Mouse (Mus musculus) hindbrain, embryonic 15.5 days (tissue): ENCODE measurements at regions not wholly inside any gene's neighbourhood (a gene's known extent, or its start where the extent isn't known, plus 50 kb on each side); places are given as distances from the start of the nearest gene placed in this dataset.

Source experiments
- ATAC-seq: fragments of 200-750 bp; cut with Nextera tagmentation; 2 replicates; pipeline ENCODE4 v1.8.0; 2017; ENCODE audit warnings: low read depth, moderate number of reproducible peaks, moderate TSS enrichment; ENCODE audit not compliant: low FRiP score
- H3K27ac ChIP-seq: fragments of 300-500 bp; sonication (generic); replicated peaks from 2 replicates; pipeline ENCODE4 v1.5.1; 2015; ENCODE audit warnings: mild to moderate bottlenecking, inconsistent platforms
- H3K27me3 ChIP-seq: fragments of 300-500 bp; sonication (generic); 2 replicates; pipeline ENCODE4 v1.6.1; 2015; ENCODE audit warnings: control low read depth, inconsistent platforms
- H3K36me3 ChIP-seq: fragments of 300-500 bp; sonication (generic); 2 replicates; pipeline ENCODE4 v1.6.1; 2015; ENCODE audit warnings: control low read depth, inconsistent platforms
- H3K4me1 ChIP-seq: fragments of 300-500 bp; sonication (generic); replicated peaks from 2 replicates; pipeline ENCODE4 v1.6.1; 2015; ENCODE audit warnings: control low read depth, inconsistent platforms
- H3K4me2 ChIP-seq: fragments of 300-500 bp; sonication (generic); 2 replicates; pipeline ENCODE4 v1.6.1; 2015; ENCODE audit warnings: moderate library complexity, mild to moderate bottlenecking, inconsistent platforms
- H3K4me3 ChIP-seq: fragments of 300-500 bp; sonication (generic); 2 replicates; pipeline ENCODE4 v1.5.1; 2015; ENCODE audit warnings: mild to moderate bottlenecking, inconsistent platforms
- H3K9ac ChIP-seq: fragments of 300-500 bp; sonication (generic); 2 replicates; pipeline ENCODE4 v1.6.1; 2015; ENCODE audit warnings: inconsistent platforms
- H3K9me3 ChIP-seq: fragments of 300-500 bp; sonication (generic); 2 replicates; pipeline ENCODE4 v1.6.1; 2016; ENCODE audit warnings: control low read depth, inconsistent platforms
- WGBS: fragments of 180-500 bp; shearing (Covaris S2); methylation state at CpG from one replicate; pipeline ENCODE4 v1.1.7; 2015; 5-methylcytosine and 5-hydroxymethylcytosine counted together

GRCm38 (mm10) chr6:67168031-67168777, 69.8 kb upstream of the Serbp1 start:
- 12% methylated on average over 11 of the region's 11 CpGs for WGBS
- peak overlapping the region; percentile 55 for H3K4me2 ChIP-seq
- H3K27ac ChIP-seq, result peak overlapping the region; percentile 73
- H3K4me3 ChIP-seq, result peak overlapping the region; percentile 44
- no peaks in the 10 kb centered on the region for H3K36me3 ChIP-seq
- no peaks in the 10 kb centered on the region for H3K9me3 ChIP-seq
- no peaks in the 10 kb centered on the region for H3K27me3 ChIP-seq
- H3K4me1 ChIP-seq, result 0 out of 2 replicates have a peak, but pooled peaks cover 3% of the 10 kb centered on the region
- ATAC-seq, result peak; percentile 89
- H3K9ac ChIP-seq, result peak overlapping the region; percentile 38

DNA sequence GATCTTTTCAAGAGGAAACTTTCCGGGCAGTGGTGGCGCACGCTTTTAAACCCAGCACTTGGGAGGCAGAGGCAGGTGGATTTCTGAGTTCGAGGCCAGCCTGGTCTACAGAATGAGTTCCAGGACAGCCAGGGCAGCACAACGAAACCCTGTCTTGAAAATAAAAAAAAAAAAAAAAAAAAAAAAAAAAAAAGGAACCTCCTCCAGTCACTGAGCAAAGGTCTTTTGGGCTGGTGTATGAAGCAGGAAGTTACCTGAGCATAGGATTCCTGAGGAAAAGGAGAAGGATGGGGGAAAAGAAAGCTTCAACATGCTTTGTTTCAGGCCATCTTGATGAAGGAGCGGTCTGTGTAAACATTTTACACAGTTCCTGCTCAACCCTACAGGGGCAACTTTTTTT, 72.9 kb upstream of the Serbp1 start:
- no peak for ATAC-seq
- no peaks in the 10 kb centered on the region for H3K9me3 ChIP-seq
- 0 out of 2 replicates have a peak, but pooled peaks cover 3% of the 10 kb centered on the region for H3K4me1 ChIP-seq
- no peak overlapping the region for H3K27ac ChIP-seq
- 95% methylated on average over 6 of the region's 6 CpGs for WGBS
- H3K4me2 ChIP-seq, result no peak overlapping the region
- H3K36me3 ChIP-seq, result no peaks in the 10 kb centered on the region
- H3K9ac ChIP-seq, result no peak overlapping the region
- H3K27me3 ChIP-seq, result no peaks in the 10 kb centered on the region
- no peak overlapping the region for H3K4me3 ChIP-seq

GRCm38 (mm10) chr6:67163947-67164346, 74.0 kb upstream of the Serbp1 start:
- H3K4me3 ChIP-seq, result no peak overlapping the region
- H3K4me2 ChIP-seq, result no peak overlapping the region
- 87% methylated on average over 2 of the region's 2 CpGs for WGBS
- ATAC-seq, result no peak
- no peaks in the 10 kb centered on the region for H3K27me3 ChIP-seq
- H3K9me3 ChIP-seq, result no peaks in the 10 kb centered on the region
- no peak overlapping the region for H3K27ac ChIP-seq
- no peaks in the 10 kb centered on the region for H3K36me3 ChIP-seq
- no peak overlapping the region for H3K9ac ChIP-seq
- H3K4me1 ChIP-seq, result 0 out of 2 replicates have a peak, but pooled peaks cover 3% of the 10 kb centered on the region

- Histone ChIP-seq H3K9ac (no peak overlapping the region), H3K36me3 (no peaks in the 10 kb centered on the region), H3K4me2 (no peak overlapping the region), H3K9me3 (no peaks in the 10 kb centered on the region), H3K27me3 (no peaks in the 10 kb centered on the region), H3K27ac (no peak overlapping the region), H3K4me1 (no peaks in the 10 kb centered on the region), H3K4me3 (no peak overlapping the region)
- no peak for ATAC-seq
- 62% methylated on average over 3 of the region's 3 CpGs for WGBS
These were observed 75.2 kb upstream of the Serbp1 start for GRCm38 (mm10) chr6:67162814-67163213.

DNA sequence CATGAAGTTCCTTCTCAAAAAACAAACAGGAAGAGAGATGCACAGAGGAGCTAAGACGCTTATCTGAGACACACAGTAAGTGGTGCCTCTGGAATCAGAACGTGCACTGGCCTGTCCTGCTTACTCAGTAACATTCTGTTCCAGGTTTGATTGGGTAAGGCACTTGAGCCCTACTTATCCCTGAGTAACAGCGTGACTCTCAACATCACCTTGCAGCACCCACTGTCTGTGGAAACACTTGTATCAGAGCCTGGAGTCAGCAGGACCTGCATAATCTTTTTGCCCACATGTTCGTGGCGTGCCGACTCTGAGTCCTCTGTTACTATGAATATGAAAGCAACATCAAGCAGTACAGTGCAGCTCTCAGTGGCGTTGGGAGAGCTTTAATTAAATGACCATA, 76.4 kb upstream of the Serbp1 start:
- 80% methylated on average over 7 of the region's 7 CpGs for WGBS
- no peak overlapping the region for H3K4me3 ChIP-seq
- ATAC-seq, result no peak

DNA sequence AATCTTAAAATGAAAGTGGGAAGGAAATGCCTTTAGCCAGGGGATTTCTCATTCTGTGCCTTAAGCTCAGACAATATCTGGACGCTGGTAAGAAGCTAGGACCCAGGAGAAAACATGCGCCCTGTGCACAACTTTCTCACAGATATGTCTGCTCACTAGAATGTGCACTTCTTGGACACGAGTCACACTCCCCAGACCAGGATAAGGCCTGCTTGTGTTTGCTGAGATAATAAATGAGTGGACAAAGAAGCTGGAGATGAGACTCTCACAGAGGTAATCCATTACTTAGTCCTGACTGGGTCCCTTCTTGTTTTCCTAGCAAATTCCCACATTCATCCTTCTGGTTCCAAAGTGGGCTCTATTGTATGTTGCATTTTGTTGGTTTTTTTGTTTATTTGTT, 77.4 kb upstream of the Serbp1 start:
- H3K27me3 ChIP-seq, result no peaks in the 10 kb centered on the region
- no peaks in the 10 kb centered on the region for H3K4me1 ChIP-seq
- H3K27ac ChIP-seq, result no peak overlapping the region
- WGBS, result 82% methylated on average over 3 of the region's 3 CpGs
- H3K4me2 ChIP-seq, result no peak overlapping the region
- ATAC-seq, result no peak
- H3K9ac ChIP-seq, result no peak overlapping the region
- no peaks in the 10 kb centered on the region for H3K36me3 ChIP-seq
- no peaks in the 10 kb centered on the region for H3K9me3 ChIP-seq
- H3K4me3 ChIP-seq, result no peak overlapping the region

More for the DNA sequence above, 76.4 kb upstream of the Serbp1 start:
- Histone ChIP-seq H3K9me3 (no peaks in the 10 kb centered on the region), H3K9ac (no peak overlapping the region), H3K27me3 (no peaks in the 10 kb centered on the region), H3K36me3 (no peaks in the 10 kb centered on the region), H3K4me1 (no peaks in the 10 kb centered on the region), H3K4me2 (no peak overlapping the region), H3K27ac (no peak overlapping the region)

- 73% methylated on average over 5 of the region's 5 CpGs for WGBS
- H3K9me3 ChIP-seq, result no peaks in the 10 kb centered on the region
- no peaks in the 10 kb centered on the region for H3K4me1 ChIP-seq
- H3K4me3 ChIP-seq, result no peak overlapping the region
- H3K9ac ChIP-seq, result no peak overlapping the region
- H3K27ac ChIP-seq, result no peak overlapping the region
- no peaks in the 10 kb centered on the region for H3K27me3 ChIP-seq
- no peak overlapping the region for H3K4me2 ChIP-seq
- ATAC-seq, result no peak
- H3K36me3 ChIP-seq, result no peaks in the 10 kb centered on the region
These were observed 78.1 kb upstream of the Serbp1 start for GRCm38 (mm10) chr6:67159726-67160523.

- Histone ChIP-seq H3K27me3 (no peaks in the 10 kb centered on the region), H3K4me3 (no peak overlapping the region), H3K9ac (0 out of 2 replicates have a peak overlapping the region, but pooled peaks have one; percentile 27), H3K9me3 (no peaks in the 10 kb centered on the region), H3K36me3 (no peaks in the 10 kb centered on the region), H3K27ac (no peak overlapping the region), H3K4me1 (no peaks in the 10 kb centered on the region), H3K4me2 (peak overlapping the region; percentile 46)
- WGBS, result 18% methylated on average over 2 of the region's 2 CpGs
- ATAC-seq, result no peak
These were observed 78.8 kb upstream of the Serbp1 start for GRCm38 (mm10) chr6:67159224-67159623.

DNA sequence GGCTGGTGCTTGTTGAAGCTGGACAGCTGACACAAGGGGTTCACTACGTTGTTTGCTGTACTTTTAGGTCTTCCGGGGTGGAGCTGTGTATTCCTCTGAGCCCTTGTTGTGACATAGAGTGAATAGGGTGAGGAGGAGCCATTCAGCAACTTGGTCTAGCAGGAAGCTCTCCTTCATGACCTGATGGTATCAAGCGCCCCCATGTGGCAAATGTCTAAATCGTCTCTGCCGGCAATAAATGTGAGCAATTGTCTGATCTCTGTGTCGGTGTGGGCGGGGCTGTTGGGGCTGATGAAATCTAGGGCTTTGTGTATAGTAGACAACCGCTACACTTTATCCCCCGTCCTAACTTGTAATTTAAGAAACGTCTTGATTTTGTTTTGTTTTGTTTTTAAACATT, 79.2 kb upstream of the Serbp1 start:
- Histone ChIP-seq H3K36me3 (no peaks in the 10 kb centered on the region), H3K9ac (0 out of 2 replicates have a peak overlapping the region, but pooled peaks have one; percentile 27), H3K4me3 (no peak overlapping the region), H3K27ac (no peak overlapping the region), H3K4me1 (no peaks in the 10 kb centered on the region), H3K27me3 (no peaks in the 10 kb centered on the region), H3K9me3 (no peaks in the 10 kb centered on the region), H3K4me2 (peak overlapping the region; percentile 46)
- peak; percentile 88 for ATAC-seq
- WGBS, result 5% methylated on average over 10 of the region's 10 CpGs

DNA sequence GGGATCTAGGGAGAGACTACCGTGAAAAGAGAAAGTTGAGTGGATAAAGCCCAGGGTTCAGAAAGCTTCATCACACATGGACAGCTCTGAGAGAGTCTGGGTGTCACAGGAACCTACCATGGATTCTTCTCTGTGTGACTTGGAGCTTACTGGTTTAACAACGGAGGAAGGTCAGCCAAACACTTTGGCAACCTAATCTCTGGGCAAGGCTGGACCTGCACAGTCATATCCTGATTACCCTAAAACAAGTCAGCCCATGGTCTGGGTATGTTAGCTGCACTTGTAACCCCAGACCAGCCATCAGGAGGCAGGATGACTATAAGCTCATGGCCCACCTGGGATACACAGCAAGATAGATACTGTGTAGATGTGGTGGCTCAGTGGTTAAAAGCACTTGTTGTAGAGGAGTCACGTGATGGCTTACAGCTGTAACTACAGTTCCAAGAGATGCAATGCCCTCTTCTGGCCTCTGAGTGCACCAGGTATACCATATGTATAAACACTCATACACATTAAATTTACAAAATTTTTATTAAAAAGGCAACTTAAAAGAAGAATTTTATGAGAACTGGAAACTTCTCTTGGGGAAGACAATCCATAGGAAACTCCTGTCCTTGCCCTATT, 85.0 kb upstream of the Serbp1 start:
- H3K4me1 ChIP-seq, result no peaks in the 10 kb centered on the region
- H3K4me2 ChIP-seq, result no peak overlapping the region
- H3K9ac ChIP-seq, result no peak overlapping the region
- H3K36me3 ChIP-seq, result no peaks in the 10 kb centered on the region
- no peaks in the 10 kb centered on the region for H3K9me3 ChIP-seq
- H3K27ac ChIP-seq, result no peak overlapping the region
- ATAC-seq, result no peak
- H3K27me3 ChIP-seq, result no peaks in the 10 kb centered on the region
- 89% methylated on average over 3 of the region's 3 CpGs for WGBS
- no peak overlapping the region for H3K4me3 ChIP-seq

DNA sequence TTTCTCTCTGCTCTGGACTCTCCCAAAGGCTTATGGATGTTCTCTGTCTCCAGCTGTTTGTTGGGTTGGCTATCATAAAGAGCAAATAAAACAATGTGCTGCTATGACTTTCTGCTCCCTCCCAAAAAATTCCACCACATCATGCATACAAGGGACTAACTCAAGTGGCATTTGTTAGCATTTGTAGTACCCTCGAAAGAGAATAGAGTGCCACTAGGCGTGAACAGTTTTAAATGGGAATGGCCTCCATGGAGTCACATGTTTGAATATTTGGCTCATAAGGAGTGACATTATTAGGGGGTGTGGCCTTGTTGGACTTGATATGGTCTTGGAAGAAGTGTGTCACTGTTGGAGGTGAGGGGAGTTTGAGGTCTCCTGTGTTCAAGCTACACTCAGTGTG, 86.5 kb upstream of the Serbp1 start:
- H3K27me3 ChIP-seq, result no peaks in the 10 kb centered on the region
- no peaks in the 10 kb centered on the region for H3K9me3 ChIP-seq
- no peaks in the 10 kb centered on the region for H3K4me1 ChIP-seq
- H3K9ac ChIP-seq, result no peak overlapping the region
- H3K36me3 ChIP-seq, result no peaks in the 10 kb centered on the region
- WGBS, result 92% methylated on average over 2 of the region's 2 CpGs
- H3K27ac ChIP-seq, result no peak overlapping the region
- H3K4me2 ChIP-seq, result no peak overlapping the region
- ATAC-seq, result no peak
- H3K4me3 ChIP-seq, result no peak overlapping the region

- H3K4me1 ChIP-seq, result no peaks in the 10 kb centered on the region
- H3K4me2 ChIP-seq, result no peak overlapping the region
- H3K4me3 ChIP-seq, result no peak overlapping the region
- 93% methylated on average over 2 of the region's 2 CpGs for WGBS
- H3K36me3 ChIP-seq, result no peaks in the 10 kb centered on the region
- no peaks in the 10 kb centered on the region for H3K9me3 ChIP-seq
- no peak overlapping the region for H3K27ac ChIP-seq
- H3K27me3 ChIP-seq, result no peaks in the 10 kb centered on the region
- H3K9ac ChIP-seq, result no peak overlapping the region
- ATAC-seq, result no peak
These were observed 88.6 kb upstream of the Serbp1 start for GRCm38 (mm10) chr6:67149425-67149824.
